In the genomic region with DNA sequence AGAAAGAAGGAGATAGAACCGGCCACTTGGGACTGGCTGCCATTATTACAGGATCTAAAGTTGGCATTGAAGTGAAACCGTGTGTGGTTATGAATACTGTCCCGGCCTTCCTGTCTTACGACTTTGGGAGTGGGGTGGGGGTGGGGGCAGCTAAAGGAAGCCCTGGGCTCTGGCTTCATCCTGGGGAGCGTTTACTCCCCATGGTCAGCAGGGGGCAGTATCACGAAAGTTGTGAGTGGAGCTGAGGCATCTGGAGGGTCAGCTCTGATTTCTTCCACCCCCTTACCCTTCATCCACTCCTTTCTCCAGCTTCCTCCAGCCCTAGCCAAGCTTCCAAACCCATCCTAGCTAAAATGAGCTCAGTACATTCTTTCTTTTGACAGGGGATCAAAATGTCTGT, we compare ENCODE assay signal across 8 mouse cellular contexts.
A peak's percentile ranks its signal among the peaks of the same experiment; 100 is the strongest.
DNase-seq lines count a peak whose midpoint lies in the region; ATAC-seq and TF ChIP-seq lines count a peak whose summit lies in the region.

No protein-coding gene starts in this region.

- TF ChIP-seq CTCF in lung, postnatal 0 days (IDR thresholded peaks at IDR 0.05): peak; percentile 46
- peak; percentile 69 for TF ChIP-seq CTCF in brain, embryonic 14.5 days (IDR thresholded peaks at IDR 0.05; ENCODE audit: borderline replicate concordance, extremely low read depth, insufficient read depth, insufficient read length)
- TF ChIP-seq CTCF in testis, adult 2 months (IDR thresholded peaks at IDR 0.05; ENCODE audit: control insufficient read depth, insufficient read depth, insufficient replicate concordance, low read depth, low read length): peak; percentile 84

- no peak for TF ChIP-seq POLR2A in brain, embryonic 14.5 days (IDR thresholded peaks at IDR 0.05; ENCODE audit: borderline replicate concordance, extremely low read depth, insufficient read depth, insufficient read length, poor library complexity, severe bottlenecking)
- TF ChIP-seq POLR2A in testis, adult 2 months (IDR thresholded peaks at IDR 0.05; ENCODE audit: control insufficient read depth, low read depth, low read length): no peak

- H3K36me3 ChIP-seq in lung, postnatal 0 days (ENCODE audit: insufficient read depth, low read length): no peaks in the 10 kb centered on the region
- no peaks in the 10 kb centered on the region for H3K36me3 ChIP-seq in testis, adult 2 months (ENCODE audit: control insufficient read depth, insufficient read depth, low read length)

- no peak for ATAC-seq in lung, postnatal 0 days

- H3K9me3 ChIP-seq in lung, postnatal 0 days (ENCODE audit: low read length): no peaks in the 10 kb centered on the region

- H3K27ac ChIP-seq in lung, postnatal 0 days (ENCODE audit: low read length): no peak overlapping the region
- H3K27ac ChIP-seq in testis, adult 2 months (ENCODE audit: control insufficient read depth, insufficient read depth, low read depth, low read length): no peak overlapping the region

- no peaks in the 10 kb centered on the region for H3K27me3 ChIP-seq in lung, postnatal 0 days (replicated peaks; ENCODE audit: insufficient read depth, low read length)
- H3K27me3 ChIP-seq in testis, adult 2 months (ENCODE audit: control insufficient read depth, insufficient read depth, low read length): no peaks in the 10 kb centered on the region

- no peaks in the 10 kb centered on the region for H3K4me1 ChIP-seq in lung, postnatal 0 days (ENCODE audit: insufficient read depth, low read depth, low read length)
- H3K4me1 ChIP-seq in testis, adult 2 months (ENCODE audit: control insufficient read depth, insufficient read depth, low read length): no peaks in the 10 kb centered on the region

- peak; percentile 12 for DNase-seq in gastrocnemius, postnatal 10 days
- DNase-seq in gastrocnemius, postnatal 4 days (ENCODE audit: low spot score in 2 of 2): no peak
- DNase-seq in lung, postnatal 0 days (ENCODE audit: low spot score): no peak
- DNase-seq in lung, postnatal 14 days: no peak
- DNase-seq in brain, embryonic 14.5 days (ENCODE audit: low read depth): no peak
- no peak for DNase-seq in urinary bladder, postnatal 10 days (ENCODE audit: low spot score)
- DNase-seq in heart, adult 9 months (ENCODE audit: low spot score in 2 of 2): no peak

- no peak overlapping the region for H3K4me3 ChIP-seq in lung, postnatal 0 days (ENCODE audit: low read depth, low read length)
- H3K4me3 ChIP-seq in testis, adult 2 months (ENCODE audit: control insufficient read depth, low read depth, low read length): no peak overlapping the region

- no peak overlapping the region for H3K9ac ChIP-seq in lung, postnatal 0 days (replicated peaks; ENCODE audit: low read depth)

- TF ChIP-seq EP300 in lung, postnatal 0 days (IDR thresholded peaks at IDR 0.05): no peak

- no peak overlapping the region for H3K4me2 ChIP-seq in lung, postnatal 0 days (replicated peaks; ENCODE audit: low read depth, low read length)

- 39% methylated on average over 6 of the region's 6 CpGs for WGBS in lung, postnatal 0 days
